Mouse (Mus musculus) T-cell, adult 2 months (primary cell): ENCODE data around the gene Etl4.
"Not testable (repeated sequence)": the region's sequence is repeated elsewhere in the genome, so short reads cannot be mapped to it uniquely, and the experiment has no call there.

Experiments
- DNase-seq: peaks from one replicate; pipeline ENCODE4 v3.0.0; 2022; ENCODE audit warnings: low spot score

Gene Etl4

DNA sequence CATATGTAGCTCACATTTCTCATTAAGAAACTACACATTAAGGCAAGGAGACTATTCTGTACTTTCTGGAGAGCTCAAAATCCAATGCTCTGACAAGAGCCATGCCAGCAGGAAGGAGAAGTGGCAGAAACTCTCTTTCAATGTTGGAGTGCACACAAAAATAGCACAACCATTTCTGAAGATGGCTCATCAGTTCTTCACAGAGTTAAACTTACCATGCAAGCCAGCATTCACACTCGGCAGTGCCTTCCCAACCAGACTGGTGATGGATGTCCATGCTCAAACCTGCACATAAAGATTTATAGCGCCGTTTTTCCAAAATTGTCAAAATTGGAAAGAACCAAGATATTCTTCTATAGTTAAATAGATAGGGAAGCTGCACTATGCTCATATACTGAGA is 392.9 kb downstream of the Etl4 start:
- no peak for DNase-seq

DNA sequence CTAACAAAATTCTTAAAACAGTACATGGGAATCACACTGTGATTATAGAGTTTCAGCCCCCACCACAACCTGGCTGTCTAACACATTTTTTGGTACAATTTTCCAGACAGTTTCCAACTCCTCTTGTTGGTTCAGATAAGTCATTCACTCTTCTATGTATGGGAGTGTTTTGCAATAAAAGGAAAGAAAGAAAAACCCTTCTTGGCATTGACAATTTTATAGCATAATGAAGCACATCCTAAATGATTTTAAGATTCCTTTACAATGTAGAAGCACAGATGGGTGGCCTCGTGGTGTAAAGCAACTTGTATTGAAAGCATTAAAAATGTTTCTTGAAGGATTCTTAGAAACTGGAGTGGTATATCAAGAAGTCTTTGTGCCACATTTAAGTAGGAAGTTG is 415.4 kb downstream of the Etl4 start:
- DNase-seq, result no peak

DNA sequence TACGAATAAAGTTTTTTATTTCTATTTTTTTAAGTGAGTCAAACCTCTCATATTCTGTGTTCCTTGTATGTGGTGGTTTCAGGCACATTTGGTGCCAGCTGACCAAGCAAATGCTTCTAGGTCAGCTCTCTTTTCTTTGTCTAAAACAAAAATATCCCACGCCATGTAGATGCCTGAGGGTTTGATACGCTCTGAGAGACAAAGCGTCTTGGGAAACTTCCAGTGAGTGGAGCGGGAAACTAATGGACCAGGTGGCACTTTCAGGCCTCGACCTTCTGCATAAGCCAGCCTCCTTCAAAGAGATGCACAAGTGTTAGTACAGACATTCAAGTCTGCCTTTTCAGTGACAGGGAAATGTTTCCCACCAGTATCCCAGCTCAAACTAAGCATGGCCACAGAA is 426.6 kb downstream of the Etl4 start:
- DNase-seq, result no peak

DNA sequence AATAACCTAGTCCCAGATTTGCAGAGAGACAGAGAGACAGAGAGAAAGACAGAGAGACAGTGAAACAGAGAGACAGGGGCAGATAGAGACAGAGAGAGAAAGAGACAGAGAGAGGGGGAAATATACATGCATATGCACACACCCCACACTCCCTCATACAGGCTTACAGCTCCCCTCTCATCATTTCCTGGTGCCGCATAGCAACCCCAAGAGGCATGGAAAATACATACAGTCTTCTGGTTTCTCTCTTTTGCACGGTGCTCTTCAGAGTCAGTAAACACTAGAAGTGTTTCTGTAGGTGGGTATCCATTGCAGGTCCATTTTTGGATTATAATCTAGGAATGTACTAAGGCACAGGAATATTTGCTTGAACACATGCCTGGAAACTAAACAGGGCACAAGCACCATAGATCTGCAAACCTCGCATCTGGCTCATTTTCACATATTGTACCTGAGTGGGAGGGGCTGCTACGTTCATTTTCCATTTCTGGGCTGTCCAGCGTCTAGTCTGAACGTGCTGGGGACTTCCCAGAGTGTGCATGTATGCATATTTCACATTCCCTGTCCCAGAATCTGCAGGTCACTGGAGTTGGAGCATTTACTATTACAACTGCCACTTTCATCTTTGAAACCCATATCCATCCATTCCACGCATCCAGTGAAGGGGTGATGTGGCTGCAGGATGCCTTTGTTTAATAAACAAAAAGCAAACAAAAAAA is 429.6 kb downstream of the Etl4 start:
- no peak for DNase-seq

DNA sequence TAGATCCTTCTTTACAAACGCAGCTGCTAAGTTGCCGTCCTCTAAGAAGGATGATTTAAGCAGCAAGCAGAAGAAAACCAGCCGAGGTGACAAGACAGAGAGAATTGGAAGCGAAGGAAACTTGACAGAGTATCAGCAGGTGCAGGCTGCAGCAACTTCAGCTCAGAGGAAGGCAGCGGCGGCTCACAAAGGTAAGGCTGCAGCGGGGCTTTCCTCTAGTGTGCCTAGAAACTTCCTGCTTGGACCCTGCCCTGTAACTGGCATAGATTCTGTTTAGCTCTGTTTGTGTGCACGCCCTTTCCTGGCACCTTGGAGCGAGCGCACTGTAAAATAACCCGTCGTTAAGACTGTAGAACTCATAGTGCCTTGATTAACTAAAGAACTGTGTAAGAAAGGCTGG is 430.3 kb downstream of the Etl4 start:
- DNase-seq, result no peak

DNA sequence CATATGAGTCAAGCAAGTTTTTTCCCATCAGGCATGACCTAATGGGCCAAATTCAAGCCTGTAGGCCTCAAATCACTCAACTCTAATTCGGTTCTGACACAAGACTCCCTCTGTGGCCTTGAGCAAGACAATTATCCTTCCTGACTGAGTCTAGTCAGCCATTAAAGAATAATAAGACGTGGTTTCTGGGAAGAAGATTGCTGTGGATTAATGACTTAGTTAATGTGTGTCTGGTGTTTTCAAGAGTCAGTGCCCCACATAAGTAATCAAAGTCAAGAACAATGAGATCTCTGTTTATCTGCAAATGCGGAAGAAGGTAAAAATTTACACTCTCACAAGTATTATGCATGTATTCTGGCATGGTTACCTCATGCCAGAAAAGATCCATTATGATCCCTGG is 437.3 kb downstream of the Etl4 start:
- no peak for DNase-seq

DNA sequence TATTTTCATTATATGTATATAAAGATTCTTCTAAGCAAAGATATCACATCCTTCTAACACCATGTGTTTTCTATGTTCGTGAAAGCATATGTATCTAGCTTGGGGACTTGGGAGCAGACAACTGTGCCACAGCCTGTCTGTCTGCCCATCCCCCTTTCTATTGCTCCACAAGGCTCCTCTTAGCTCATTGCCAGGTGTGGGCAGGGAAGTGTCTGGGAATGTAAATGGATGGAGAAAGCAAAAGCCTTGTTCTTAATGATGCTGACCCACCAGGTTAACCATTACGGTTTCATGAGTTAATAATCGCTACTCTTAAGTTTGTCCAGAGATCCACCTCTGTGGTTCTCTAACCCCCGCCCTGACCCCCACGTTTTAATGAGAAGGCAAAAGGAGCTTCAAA is 439.7 kb downstream of the Etl4 start:
- no peak for DNase-seq

DNA sequence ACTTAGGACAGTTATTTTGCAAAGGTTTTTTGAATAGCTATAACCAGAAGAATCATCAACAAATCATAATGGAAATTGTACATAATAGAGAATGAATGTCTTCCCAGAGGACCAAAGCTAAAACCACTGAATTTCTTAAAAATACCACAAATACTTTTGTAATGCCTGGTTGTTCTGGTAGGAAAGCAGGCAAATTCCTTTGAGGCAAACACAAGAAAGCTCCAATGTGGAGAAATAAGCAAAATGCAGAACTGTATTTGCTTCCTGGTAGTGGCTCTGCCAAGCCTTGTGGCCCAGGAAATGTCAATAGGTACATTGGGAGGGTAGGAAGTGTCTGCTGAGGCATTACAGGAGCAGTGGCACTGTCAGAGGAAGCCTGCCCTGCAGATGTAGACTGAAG is 443.2 kb downstream of the Etl4 start:
- no peak for DNase-seq

DNA sequence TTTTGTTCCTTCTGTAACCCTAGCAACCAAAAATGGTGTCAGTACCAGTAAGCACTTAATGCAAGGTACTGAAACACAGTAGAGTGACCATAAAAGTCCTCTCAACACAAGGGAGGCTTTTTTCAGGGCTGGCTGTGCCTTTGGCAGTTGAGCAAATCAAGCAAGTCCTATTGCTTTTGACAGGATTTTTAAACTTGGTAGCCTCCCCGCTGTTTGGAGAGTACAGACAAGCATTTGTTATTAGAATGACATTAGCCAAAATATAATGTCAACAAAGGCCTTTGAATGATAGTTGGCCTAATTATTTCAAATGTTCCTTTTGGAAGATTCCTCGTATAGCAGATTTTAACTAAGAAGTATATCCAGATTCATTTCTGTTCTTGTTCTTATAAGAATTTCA is 467.4 kb downstream of the Etl4 start:
- DNase-seq, result no peak

DNA sequence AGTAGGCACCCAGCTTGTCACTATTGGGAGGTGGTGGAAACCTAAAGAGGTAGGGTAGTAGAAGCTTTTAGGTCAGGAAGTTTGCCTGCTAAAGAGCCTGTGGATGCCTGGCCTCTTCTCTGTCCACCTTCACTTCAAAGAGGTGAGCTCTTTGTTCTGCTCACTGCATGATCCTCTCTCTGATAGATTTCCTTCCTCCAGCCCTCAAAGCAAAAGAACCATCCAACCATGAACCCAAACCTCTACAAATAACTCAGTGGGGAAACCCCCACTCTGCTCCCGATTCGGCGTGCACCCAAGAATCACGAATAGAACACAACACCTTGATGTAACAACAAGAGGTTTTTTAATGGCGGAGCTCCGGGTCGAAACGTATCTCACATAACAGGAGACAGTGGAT is 471.3 kb downstream of the Etl4 start:
- DNase-seq, result not testable (repeated sequence)

DNA sequence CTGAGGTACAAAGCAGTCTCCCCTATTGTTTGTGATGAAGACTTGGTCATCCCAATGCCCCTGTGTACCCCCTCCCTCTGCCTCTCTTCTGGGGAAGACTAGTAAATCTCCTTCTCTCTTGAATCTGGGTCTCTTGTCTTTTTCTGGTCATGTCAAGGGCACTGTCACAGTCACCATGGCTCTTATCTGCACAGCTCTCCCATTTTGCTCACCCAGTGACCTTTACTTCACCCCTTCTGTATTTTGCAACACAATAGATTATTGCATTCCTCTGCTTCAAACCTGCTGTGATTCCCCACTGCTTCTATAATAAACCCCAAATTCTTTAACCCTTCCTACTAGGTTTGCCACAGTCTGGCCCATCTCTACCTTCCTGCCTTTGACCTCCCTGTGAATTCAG is 484.5 kb downstream of the Etl4 start:
- no peak for DNase-seq

DNA sequence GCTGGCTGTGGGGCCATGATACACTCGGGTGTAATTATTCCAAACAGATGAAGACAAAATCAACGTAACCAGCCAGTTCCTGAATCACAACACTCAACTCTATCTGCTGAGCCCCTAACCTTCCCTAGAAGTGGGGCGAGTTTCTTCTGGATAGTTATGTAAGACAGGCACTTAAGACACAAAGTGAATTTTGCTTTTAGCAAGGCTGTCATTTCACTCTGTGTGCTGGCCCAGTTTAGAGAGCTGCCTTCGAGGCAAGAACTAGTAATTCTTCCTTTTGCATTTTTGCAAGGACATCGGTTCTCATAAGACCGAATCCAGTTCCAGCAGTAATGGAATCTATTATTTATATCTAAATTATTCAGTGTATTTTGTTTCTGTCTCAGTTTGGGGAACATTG is 487.4 kb downstream of the Etl4 start:
- no peak for DNase-seq

DNA sequence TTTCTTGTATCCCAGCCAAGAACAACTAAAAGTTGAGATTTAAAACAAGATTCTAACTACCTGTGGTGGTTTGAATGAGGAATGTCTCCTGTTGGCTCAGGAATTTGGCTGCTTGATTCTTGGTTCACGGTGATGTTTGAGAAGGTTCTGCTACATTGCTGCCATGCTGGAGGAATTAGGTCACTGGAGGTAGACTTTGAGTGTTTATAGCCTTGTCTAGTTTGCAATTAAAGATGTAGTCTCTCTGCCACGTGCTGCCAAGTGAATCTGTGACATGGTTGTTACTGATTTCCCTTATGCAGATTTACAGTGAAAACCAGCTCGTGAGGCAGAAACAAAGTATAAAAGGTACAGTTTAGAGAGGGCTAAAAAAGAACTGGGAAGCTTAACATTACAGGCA is 491.0 kb downstream of the Etl4 start:
- no peak for DNase-seq

DNA sequence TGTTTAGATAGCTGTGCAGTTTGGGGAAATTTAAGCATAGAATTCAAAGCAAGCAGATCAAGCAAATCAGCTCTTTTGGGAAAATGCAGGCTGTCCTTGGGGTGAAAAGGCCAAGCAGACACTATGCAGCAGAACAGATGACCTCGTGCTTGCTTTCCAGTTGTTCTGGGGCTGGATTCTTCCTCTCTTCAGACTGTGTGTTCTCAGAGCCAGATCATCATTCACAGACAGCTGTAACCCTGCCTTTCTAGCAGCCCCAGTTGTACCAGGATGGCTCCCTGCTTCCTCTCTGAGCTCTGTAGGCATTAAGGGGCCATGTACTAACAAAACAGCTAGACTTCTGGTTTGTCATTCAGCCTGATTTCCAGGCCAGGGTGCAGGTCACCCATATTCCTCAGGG is 494.8 kb downstream of the Etl4 start:
- DNase-seq, result no peak

DNA sequence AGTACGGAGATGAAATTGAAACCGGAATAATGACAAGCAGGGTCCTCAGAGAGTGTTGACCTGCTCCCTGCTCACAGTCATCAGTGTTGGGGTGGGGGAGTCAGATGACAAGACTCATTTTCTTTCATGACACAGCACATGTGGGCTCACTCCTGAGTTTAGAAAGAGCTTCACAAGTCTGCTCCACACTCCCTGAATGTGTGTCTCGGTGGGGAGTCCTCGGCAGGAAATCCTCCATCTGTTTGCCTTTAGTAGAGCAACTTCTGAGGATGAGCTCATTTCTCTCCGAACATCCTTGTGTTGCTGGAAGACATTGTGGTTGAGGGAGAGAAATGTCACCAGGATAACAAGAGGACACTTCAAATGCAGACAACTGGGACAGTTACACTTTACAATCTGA is 497.5 kb downstream of the Etl4 start:
- DNase-seq, result no peak

DNA sequence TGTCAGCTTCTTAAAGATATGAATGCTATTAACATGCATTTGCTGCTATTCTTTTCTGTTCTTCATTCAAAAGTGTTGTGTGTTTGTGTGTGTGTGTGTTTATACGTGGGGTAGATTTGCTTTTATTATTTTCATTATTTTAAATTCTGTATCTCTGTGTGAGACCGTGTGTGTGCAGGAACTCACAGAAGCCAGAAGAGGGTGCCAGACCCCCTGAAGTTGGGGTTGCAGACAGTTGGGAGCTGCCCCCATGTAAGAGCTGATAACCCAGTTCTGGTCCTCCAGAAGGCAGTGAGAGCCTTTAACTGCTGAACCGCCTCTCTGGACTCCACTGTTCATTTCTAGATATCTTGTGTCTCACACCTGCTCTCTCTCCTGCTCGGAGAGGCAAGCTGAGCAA is 505.3 kb downstream of the Etl4 start:
- no peak for DNase-seq

DNA sequence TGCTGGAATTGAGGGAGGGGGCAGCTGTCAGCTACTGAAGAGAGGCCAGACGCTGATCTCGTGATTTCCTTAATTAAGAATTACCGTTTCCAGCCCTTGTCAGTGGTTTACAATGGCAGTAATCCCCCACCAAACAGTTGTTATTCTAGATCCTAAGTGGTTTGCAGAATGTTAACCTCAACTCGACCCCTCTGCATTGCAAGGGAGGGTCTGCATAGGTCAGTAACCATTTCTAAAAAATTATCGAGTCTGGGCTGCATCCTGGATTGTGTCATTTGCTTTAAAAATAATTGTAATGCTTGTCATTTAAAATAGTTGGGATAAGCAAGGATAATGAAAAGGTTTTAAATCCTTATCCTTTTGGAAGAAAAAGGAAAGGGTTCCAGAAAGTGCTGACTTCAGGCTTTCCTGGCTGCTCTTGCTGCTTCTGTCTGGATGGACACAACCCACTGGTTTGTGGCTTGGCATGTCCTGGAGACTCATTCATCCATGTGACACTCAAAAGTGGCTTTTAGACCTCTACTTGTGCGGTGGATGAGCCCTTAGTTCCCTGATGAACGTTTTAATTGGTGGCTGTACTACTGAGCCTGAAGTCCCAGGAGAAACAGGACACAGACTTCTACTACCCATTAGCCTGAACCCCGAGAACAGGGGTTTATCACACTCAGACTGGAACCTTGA is 507.5 kb downstream of the Etl4 start:
- no peak for DNase-seq

DNA sequence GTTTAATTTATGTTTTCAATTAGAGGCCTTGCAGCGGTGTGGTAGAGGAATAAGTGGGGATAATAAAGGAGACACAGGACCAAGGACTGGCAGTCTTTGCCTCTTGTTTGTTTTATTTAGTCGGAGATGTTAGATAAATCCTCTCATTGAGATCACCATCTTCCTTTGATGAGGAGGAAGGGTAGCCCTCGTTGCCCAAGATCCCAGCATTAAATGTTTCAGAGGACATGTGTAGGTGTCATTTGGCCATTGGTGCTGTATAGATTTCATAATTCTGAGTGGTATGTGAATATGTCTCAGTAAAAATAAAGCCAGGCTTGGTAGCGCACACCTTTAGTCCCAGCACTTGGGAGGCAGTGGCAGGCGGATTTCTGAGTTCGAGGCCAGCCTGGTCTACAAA is 508.4 kb downstream of the Etl4 start:
- DNase-seq, result no peak

DNA sequence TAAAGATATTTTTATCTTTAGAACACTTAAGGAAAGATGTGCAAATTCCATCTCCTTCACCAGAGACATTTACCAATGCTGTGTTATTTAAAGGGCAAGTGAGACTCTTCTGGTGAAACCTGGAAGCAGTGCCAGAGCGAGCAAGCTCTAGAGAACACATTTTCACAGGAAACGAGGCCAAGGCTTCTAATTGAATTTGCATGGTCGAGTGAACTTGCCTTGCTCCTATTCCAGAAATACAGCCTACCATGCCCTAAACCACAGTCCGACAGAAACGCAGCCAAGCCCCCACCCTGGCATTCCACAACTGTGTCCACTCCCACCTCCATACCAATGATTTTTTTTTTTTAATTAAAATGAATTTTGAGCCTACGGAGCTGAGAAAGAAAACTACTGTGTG is 510.4 kb downstream of the Etl4 start:
- no peak for DNase-seq

DNA sequence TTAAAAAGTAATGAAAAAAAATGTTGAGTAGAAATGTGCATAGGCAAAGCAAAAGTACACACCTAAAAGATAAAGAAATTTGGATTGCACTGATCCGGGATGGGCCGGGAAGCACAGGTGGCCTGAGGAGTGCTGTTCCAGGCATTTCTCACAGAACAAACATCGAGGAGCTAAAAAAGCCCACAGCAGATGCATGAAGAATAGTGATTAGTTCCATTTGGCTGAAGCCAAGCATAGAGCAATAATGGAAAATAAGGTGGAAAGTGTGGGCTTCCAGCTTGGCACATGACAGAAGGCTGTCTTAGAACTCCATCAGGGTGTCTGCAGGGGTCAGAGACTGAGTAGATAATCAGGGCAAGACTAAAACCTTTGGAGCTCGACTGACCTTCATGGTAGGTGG is 512.7 kb downstream of the Etl4 start:
- DNase-seq, result no peak

DNA sequence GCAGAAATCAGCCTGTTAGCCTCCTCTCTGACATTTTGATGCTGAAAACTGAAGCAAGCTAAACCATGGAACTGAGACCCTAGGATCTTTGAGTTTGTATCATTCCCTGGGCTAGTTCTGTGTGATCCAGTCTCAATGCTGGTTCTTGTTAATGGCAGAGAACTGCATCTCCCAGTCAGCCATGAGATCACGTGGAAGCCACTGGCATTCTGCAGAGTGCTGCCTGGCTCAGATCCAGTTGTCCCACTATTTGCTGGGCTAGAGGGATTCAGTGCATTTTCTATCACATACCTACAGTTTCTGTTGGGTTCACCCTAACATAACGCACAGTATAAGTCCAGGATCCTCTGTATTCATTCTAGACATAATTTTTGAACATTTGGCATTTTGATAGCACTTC is 524.1 kb downstream of the Etl4 start:
- DNase-seq, result no peak

DNA sequence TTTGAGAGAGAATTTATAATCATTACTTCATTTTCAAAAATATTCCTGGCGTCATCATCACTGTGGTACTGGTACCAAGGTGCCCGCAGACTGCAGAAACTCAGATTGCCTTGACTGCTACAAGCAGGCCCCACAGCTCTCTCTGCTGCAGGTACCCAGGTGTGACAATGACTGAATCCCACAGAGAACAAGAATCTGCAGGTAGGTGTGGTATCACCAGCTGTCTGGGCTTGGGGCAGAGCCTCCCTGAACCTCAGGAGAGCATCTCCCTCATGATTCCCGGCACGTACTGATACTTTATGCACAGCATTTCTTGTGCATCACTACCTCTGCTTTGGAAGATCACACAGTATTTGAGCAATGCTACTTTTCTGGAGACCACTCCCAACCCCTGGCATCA is 526.0 kb downstream of the Etl4 start:
- no peak for DNase-seq

DNA sequence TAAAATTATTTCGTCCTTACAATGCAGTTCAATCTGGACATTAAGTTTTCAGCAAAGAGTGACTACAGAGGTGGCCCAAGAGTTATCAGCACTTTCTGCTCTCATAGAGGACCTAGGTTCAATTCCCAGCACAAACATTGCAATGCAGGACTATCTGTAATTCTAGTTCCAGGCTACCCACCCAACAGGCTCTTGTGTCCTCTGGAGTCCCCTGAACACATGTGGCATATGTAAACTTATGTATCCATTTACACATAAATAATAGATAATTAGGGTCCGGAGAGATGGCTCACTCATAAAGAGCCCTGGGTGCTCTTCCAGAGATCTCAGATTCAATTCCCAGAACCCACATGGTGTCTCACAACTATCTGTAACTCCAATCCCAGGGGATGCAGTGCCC is 533.2 kb downstream of the Etl4 start:
- DNase-seq, result no peak
